Mouse (Mus musculus) MEL (cell line): ENCODE measurements around the gene Cyp2c55. TPM values are rescaled to one million over a fixed set of nuclear protein-coding genes. Genes with fewer than 3 reads are reported as not detected.

Source experiments
- DNase-seq: peaks from one replicate; pipeline ENCODE4 v3.0.0; 2011; ENCODE audit warnings: low read depth, low spot score
- H3K27ac ChIP-seq: 2 replicates; pipeline ENCODE4 v1.5.1; 2012; ENCODE audit warnings: low read depth, mild to moderate bottlenecking, control low read depth, low read length, moderate library complexity; ENCODE audit not compliant: control insufficient read depth
- H3K27me3 ChIP-seq, 2 experiments: fragments of 150-350 bp in 1 of 2; sonication (generic) in 1 of 2; 2 replicates each; pipeline ENCODE4 v1.6.1; 2012; ENCODE audit warnings: low read length in 2 of 2, mild to moderate bottlenecking in 2 of 2, improper control_type of control experiment in 1 of 2, moderate library complexity in 1 of 2; ENCODE audit not compliant: insufficient read depth in 2 of 2, control insufficient read depth in 1 of 2
- H3K36me3 ChIP-seq, 2 experiments: 2 replicates each; pipeline ENCODE4 v1.6.1; 2012 to 2014; ENCODE audit warnings: low read length in 2 of 2, improper control_type of control experiment in 1 of 2, inconsistent platforms in 1 of 2, mild to moderate bottlenecking in 1 of 2; ENCODE audit not compliant: insufficient read depth in 2 of 2, control insufficient read depth in 1 of 2
- H3K4me1 ChIP-seq, 2 experiments: fragments of 150-350 bp in 1 of 2; sonication (generic) in 1 of 2; 2 replicates each; pipeline ENCODE4 v1.6.1; 2012; ENCODE audit warnings: low read length in 2 of 2, improper control_type of control experiment in 1 of 2, mild to moderate bottlenecking in 1 of 2; ENCODE audit not compliant: insufficient read depth in 2 of 2, control insufficient read depth in 1 of 2
- H3K4me3 ChIP-seq, 2 experiments: fragments of 150-350 bp in 1 of 2; sonication (generic) in 1 of 2; 2 replicates each; pipeline ENCODE4 v1.5.1; 2012; ENCODE audit warnings: low read depth in 2 of 2, low read length in 2 of 2, mild to moderate bottlenecking in 2 of 2, moderate library complexity in 2 of 2, control low read depth in 1 of 2, improper control_type of control experiment in 1 of 2; ENCODE audit not compliant: control insufficient read depth in 1 of 2, insufficient read depth in 1 of 2
- H3K79me2 ChIP-seq: 2 replicates; pipeline ENCODE4 v1.6.1; 2012; ENCODE audit warnings: mild to moderate bottlenecking, low read length, moderate library complexity; ENCODE audit not compliant: control insufficient read depth, poor library complexity, insufficient read depth
- H3K9ac ChIP-seq: 2 replicates; pipeline ENCODE4 v1.6.1; 2012; ENCODE audit warnings: low read depth, mild to moderate bottlenecking, control low read depth, low read length, moderate library complexity; ENCODE audit not compliant: control insufficient read depth, poor library complexity, severe bottlenecking
- H3K9me3 ChIP-seq: fragments of 150-350 bp; sonication (generic); replicated peaks from 2 replicates; pipeline ENCODE4 v1.6.1; 2012; ENCODE audit warnings: mild to moderate bottlenecking, low read length, improper control_type of control experiment, moderate library complexity; ENCODE audit not compliant: insufficient read depth
- JUND ChIP-seq: IDR thresholded peaks from 2 replicates; pipeline ENCODE4 v1.6.1; 2011; ENCODE audit warnings: low read depth, mild to moderate bottlenecking, improper control_type of control experiment, low read length
- POLR2AphosphoS5 ChIP-seq: IDR thresholded peaks from 2 replicates; pipeline ENCODE4 v1.6.1; 2012; ENCODE audit warnings: low read depth, borderline replicate concordance, mild to moderate bottlenecking, inconsistent platforms, low read length, moderate library complexity, mixed read lengths
- TAL1 ChIP-seq: IDR thresholded peaks from 2 replicates; pipeline ENCODE4 v1.6.1; 2012; ENCODE audit warnings: mild to moderate bottlenecking, inconsistent platforms, low read length, moderate library complexity, mixed read lengths
- polyA plus RNA-seq, 2 experiments: library from polyadenylated mRNA; stranded (reverse) in 1 of 2; unstranded in 1 of 2; fragments of >175 nt in 1 of 2; fragments of >200 nt in 1 of 2; gene quantifications; 2 replicates each; pipeline versions ENCODE4 v1.2.1 to v1.2.4; 2012; ENCODE audit warnings: low replicate concordance in 2 of 2, low read depth in 1 of 2; ENCODE audit not compliant: insufficient read length in 2 of 2, insufficient read depth in 1 of 2, missing spikeins in 1 of 2
- total RNA-seq: library from RNA; depleted of rRNA; stranded (reverse); fragments of 300-350 nt; gene quantifications from 2 replicates; pipeline ENCODE4 v1.2.3, GENCODE M21; 2012; rRNA removed

Cyp2c55 gene
- total and polyA plus RNA-seq, 3 experiments, result not detected

GRCm38 (mm10) chr19:39060719-39061118, 53.9 kb downstream of the Cyp2c55 start, which contains the start of gene Cyp2c65:
Cyp2c65 (plus strand) TSS chr19:39061015.
- H3K9me3 ChIP-seq, result no peaks in the 10 kb centered on the region

More at GRCm38 (mm10) chr19:39060719-39061118, 53.9 kb downstream of the Cyp2c55 start, which contains the start of gene Cyp2c65:
- Histone ChIP-seq H3K36me3 (no peaks in the 10 kb centered on the region), H3K27me3 (no peaks in the 10 kb centered on the region), H3K79me2 (no peaks in the 10 kb centered on the region), H3K27ac (no peak within 1 kb of the TSS), H3K9ac (no peak within 1 kb of the TSS), H3K4me3 (no peak within 1 kb of the TSS), H3K4me1 (no peaks in the 10 kb centered on the region)
- TF ChIP-seq POLR2AphosphoS5 (no peak), JUND (no peak), TAL1 (no peak)
- no peak for DNase-seq

Other genes with a start within 250 kb of the Cyp2c55 start
- gene Noc3l, start 187.8 kb upstream of the Cyp2c55 start, total RNA-seq, result 17.2 and 20.0 TPM in 2 replicates
- gene Noc3l, start 187.8 kb upstream of the Cyp2c55 start, polyA plus RNA-seq, result 10 to 100 TPM in 1 of 2 experiments, not detected in 1; 20.3 TPM
- gene Tbc1d12, start 170.4 kb upstream of the Cyp2c55 start, total RNA-seq, result 2.9 TPM in 2 replicates
- 1 to 10 TPM in 1 of 2 experiments, not detected in 1; 2.5 TPM for gene Tbc1d12, start 170.4 kb upstream of the Cyp2c55 start, polyA plus RNA-seq
- 56.3 and 56.8 TPM in 2 replicates for gene Hells, start 76.1 kb upstream of the Cyp2c55 start, total RNA-seq
- 100 to 1,000 TPM in 1 of 2 experiments, not detected in 1; 159 TPM for gene Hells, start 76.1 kb upstream of the Cyp2c55 start, polyA plus RNA-seq
- not detected in 2 replicates for gene Cyp2c65, start 54.0 kb downstream of the Cyp2c55 start, total RNA-seq
- gene Cyp2c65, start 54.0 kb downstream of the Cyp2c55 start, polyA plus RNA-seq, result not detected
- not detected in 2 replicates for gene Cyp2c66, start 106.9 kb downstream of the Cyp2c55 start, total RNA-seq
- not detected for gene Cyp2c66, start 106.9 kb downstream of the Cyp2c55 start, polyA plus RNA-seq